Mouse (Mus musculus): ENCODE data around the gene Ube2k. TPM values are rescaled to one million over a fixed set of nuclear protein-coding genes. Genes with fewer than 3 reads are reported as not detected.

Ube2k gene
- total and polyA plus RNA-seq, 2 experiments from 2014 or later = 41.9 to 199 TPM

DNA sequence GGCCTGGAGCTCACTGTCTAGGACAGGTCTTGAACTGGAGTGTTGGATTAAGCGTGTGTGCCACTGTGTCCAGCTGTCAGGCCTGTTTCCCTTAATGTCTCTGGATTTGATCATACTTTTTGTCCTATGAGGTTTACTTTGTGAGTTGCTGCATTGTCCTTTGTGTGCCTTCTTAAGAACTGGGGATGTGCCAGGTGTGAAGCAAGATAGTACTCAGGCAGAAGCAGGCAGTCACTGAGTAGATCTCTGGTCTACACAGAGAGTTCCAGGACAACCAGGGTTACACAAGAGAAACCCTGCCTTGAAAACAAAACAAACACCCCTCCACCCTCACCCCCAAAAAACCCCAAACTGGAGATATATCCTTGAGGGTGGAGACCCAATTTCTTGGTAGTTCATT lies 12.6 kb downstream of the Ube2k start:
- Histone ChIP-seq H3K4me3 (ENCODE audit: low read length) (no peak overlapping the region), H3K4me2 (ENCODE audit: low read depth, low read length) (no peak overlapping the region), H3K36me3 (ENCODE audit: insufficient read depth, low read length) (no peaks in the 10 kb centered on the region), H3K27me3 (ENCODE audit: insufficient read depth, low read length) (no peaks in the 10 kb centered on the region), H3K4me1 (ENCODE audit: insufficient read depth, low read length) (no peaks in the 10 kb centered on the region), H3K9ac (replicated peaks; ENCODE audit: low read length) (no peak overlapping the region), H3K27ac (no peak overlapping the region), H3K9me3 (ENCODE audit: low read length) (no peaks in the 10 kb centered on the region)
- ATAC-seq (no peak), DNase-seq (ENCODE audit: low spot score) (no peak)
- WGBS = 92% methylated on average over 1 of the region's 1 CpGs
- no peak for TF ChIP-seq CTCF (IDR thresholded peaks at IDR 0.05; ENCODE audit: low read depth)

DNA sequence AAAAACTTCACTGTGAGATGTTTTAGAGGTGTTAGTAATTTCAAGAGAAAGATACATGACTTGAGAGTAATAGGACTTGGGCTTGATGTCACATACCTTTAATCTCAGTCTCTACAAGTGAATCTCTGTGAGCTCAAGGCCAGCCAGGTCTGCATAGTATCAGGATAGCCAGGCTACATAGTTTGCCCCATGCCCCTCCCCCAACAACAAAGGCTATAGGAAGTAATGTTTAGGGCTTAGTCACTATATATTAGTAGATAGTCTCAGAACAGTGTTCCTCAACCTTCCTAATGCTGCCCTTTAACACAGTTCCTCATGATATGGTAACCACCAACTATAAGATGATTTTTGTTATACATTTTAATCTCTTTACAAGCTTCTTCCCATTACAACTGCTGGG lies 20.1 kb downstream of the Ube2k start:
- no peaks in the 10 kb centered on the region for H3K9me3 ChIP-seq (ENCODE audit: low read length)
- no peak overlapping the region for H3K9ac ChIP-seq (replicated peaks; ENCODE audit: low read length)
- DNase-seq (ENCODE audit: low spot score) (no peak), ATAC-seq (no peak)
- H3K36me3 ChIP-seq (ENCODE audit: insufficient read depth, low read length) = no peaks in the 10 kb centered on the region
- no peak for TF ChIP-seq CTCF (IDR thresholded peaks at IDR 0.05; ENCODE audit: low read depth)
- H3K4me2 ChIP-seq (ENCODE audit: low read depth, low read length) = no peak overlapping the region
- no peaks in the 10 kb centered on the region for H3K27me3 ChIP-seq (ENCODE audit: insufficient read depth, low read length)
- H3K4me3 ChIP-seq (ENCODE audit: low read length) = no peak overlapping the region
- H3K27ac ChIP-seq = no peak overlapping the region
- no peaks in the 10 kb centered on the region for H3K4me1 ChIP-seq (ENCODE audit: insufficient read depth, low read length)

DNA sequence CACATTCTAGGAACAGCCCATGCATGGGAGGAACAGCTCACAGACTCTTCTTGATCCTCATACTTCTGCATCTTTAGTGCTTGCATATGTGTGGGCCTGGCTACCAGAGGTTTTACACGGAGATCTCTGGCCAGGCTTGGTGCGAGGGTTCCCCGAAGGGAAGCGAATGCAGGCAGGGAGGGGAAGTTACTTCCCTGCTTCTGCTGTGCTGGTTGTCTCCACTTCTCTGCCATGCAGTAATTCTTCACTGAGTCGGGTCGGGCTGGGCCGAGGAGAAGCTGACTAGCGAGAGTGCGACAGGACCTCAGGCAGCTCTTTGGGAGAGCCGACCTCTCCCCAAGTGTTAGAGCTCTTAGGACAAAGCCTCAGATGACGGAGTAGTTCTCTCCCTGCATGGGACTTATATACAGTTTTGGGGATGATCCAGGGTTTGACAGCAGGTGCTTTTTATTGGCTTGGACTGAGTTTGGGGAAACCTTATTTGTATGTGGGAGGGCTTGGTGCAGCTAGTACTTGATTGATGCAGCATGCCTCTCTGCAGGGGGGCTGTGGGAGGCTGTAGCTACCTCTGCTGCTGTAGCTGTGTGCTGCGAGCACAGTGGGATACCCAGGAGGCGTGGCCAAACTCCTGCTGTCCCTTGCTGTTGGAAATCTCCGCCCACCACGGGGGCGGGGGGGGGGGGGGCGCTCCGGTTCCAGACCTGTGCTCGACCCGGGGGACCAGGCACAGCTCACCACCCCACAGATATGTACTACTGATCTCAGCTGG lies 24.3 kb downstream of the Ube2k start:
- H3K36me3 ChIP-seq (ENCODE audit: insufficient read depth, low read length) = no peaks in the 10 kb centered on the region
- H3K27me3 ChIP-seq (ENCODE audit: insufficient read depth, low read length) = no peaks in the 10 kb centered on the region
- 23% methylated on average over 17 of the region's 20 CpGs for WGBS
- no peak overlapping the region for H3K4me2 ChIP-seq (ENCODE audit: low read depth, low read length)
- H3K4me3 ChIP-seq (ENCODE audit: low read length) = no peak overlapping the region
- DNase-seq (ENCODE audit: low spot score) = no peak
- no peak for ATAC-seq
- no peaks in the 10 kb centered on the region for H3K9me3 ChIP-seq (ENCODE audit: low read length)
- no peaks in the 10 kb centered on the region for H3K4me1 ChIP-seq (ENCODE audit: insufficient read depth, low read length)
- no peak overlapping the region for H3K27ac ChIP-seq
- H3K9ac ChIP-seq (replicated peaks; ENCODE audit: low read length) = no peak overlapping the region
- no peak for TF ChIP-seq CTCF (IDR thresholded peaks at IDR 0.05; ENCODE audit: low read depth)

DNA sequence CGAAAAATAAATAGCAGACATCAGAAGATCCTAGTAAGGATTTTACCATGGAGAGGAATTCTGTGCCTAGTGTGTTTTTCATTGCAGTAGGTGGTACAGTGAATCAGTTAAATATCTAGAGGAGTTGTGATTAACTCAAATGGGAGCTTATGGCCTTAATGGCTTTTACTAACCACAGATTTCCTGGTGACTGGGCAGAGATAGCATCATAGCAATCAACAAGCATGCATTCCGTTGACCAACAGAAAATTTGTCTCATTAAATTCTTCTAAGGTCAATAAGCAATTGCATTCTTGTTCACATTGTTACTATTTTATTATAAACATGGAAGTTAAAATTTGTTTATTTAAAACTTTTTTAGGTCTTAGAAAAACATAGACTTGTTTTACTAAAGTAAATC lies 28.5 kb downstream of the Ube2k start:
- no peak for ATAC-seq
- H3K9ac ChIP-seq (replicated peaks; ENCODE audit: low read length) = no peak overlapping the region
- TF ChIP-seq CTCF (IDR thresholded peaks at IDR 0.05; ENCODE audit: low read depth) = no peak
- H3K27me3 ChIP-seq (ENCODE audit: insufficient read depth, low read length) = no peaks in the 10 kb centered on the region
- no peak overlapping the region for H3K4me3 ChIP-seq (ENCODE audit: low read length)
- no peak overlapping the region for H3K27ac ChIP-seq
- H3K36me3 ChIP-seq (ENCODE audit: insufficient read depth, low read length) = 0 out of 2 replicates have a peak, but pooled peaks cover 5% of the 10 kb centered on the region
- 84% methylated on average over 2 of the region's 2 CpGs for WGBS
- no peak for DNase-seq (ENCODE audit: low spot score)
- no peaks in the 10 kb centered on the region for H3K9me3 ChIP-seq (ENCODE audit: low read length)
- no peaks in the 10 kb centered on the region for H3K4me1 ChIP-seq (ENCODE audit: insufficient read depth, low read length)
- H3K4me2 ChIP-seq (ENCODE audit: low read depth, low read length) = no peak overlapping the region

DNA sequence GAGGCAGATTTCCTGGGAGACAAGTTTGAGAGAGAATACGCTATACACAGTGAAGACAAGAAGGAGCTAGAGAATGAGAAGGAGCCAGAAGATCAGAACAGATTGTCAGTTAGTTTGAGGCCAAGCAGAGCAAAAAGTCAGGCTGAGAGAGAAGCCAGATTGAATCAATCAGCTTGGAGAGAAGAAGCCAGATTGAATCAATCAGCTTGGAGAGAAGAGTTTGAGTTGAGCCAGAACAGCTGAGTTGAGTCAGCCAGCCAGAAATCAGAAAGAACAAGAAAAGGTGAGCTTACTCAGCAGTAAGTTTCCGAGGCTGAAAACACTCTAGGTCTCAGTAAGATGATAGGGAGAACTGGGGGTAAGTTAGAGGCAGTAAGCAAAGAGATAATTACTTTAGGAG lies 37.8 kb downstream of the Ube2k start:
- H3K36me3 ChIP-seq (ENCODE audit: insufficient read depth, low read length) = 0 out of 2 replicates have a peak, but pooled peaks cover under 1% of the 10 kb centered on the region
- H3K4me1 ChIP-seq (ENCODE audit: insufficient read depth, low read length) = no peaks in the 10 kb centered on the region
- H3K27ac ChIP-seq = no peak overlapping the region
- DNase-seq (ENCODE audit: low spot score) = no peak
- WGBS = 86% methylated on average over 2 of the region's 2 CpGs
- no peak overlapping the region for H3K9ac ChIP-seq (replicated peaks; ENCODE audit: low read length)
- H3K4me2 ChIP-seq (ENCODE audit: low read depth, low read length) = no peak overlapping the region
- no peaks in the 10 kb centered on the region for H3K9me3 ChIP-seq (ENCODE audit: low read length)
- no peak for ATAC-seq
- H3K27me3 ChIP-seq (ENCODE audit: insufficient read depth, low read length) = no peaks in the 10 kb centered on the region
- TF ChIP-seq CTCF (IDR thresholded peaks at IDR 0.05; ENCODE audit: low read depth) = no peak
- H3K4me3 ChIP-seq (ENCODE audit: low read length) = no peak overlapping the region

DNA sequence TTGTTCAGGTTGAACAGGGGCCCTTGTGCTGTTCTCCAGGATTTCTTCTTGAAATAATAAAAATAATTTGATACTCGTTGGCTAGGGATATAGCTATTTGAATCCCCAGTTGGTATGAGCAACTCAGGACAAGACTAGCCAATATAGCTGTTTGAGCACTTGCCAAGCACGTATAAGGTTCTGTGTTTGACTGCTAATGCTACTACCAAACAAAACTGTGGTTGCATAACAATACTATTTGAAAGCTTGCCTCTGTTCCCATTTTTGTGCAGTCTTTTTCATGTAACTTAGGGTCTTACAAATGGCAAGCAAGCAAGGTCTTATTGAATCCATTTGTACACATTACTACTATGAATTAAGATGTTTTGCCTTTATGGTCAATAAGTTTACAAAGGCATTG lies 38.9 kb downstream of the Ube2k start:
- no peak for DNase-seq (ENCODE audit: low spot score)
- 70% methylated on average over 2 of the region's 2 CpGs for WGBS
- Histone ChIP-seq H3K9me3 (ENCODE audit: low read length) (no peaks in the 10 kb centered on the region), H3K27ac (no peak overlapping the region), H3K9ac (replicated peaks; ENCODE audit: low read length) (no peak overlapping the region), H3K4me3 (ENCODE audit: low read length) (no peak overlapping the region), H3K4me1 (ENCODE audit: insufficient read depth, low read length) (no peaks in the 10 kb centered on the region), H3K36me3 (ENCODE audit: insufficient read depth, low read length) (no peaks in the 10 kb centered on the region), H3K4me2 (ENCODE audit: low read depth, low read length) (no peak overlapping the region), H3K27me3 (ENCODE audit: insufficient read depth, low read length) (no peaks in the 10 kb centered on the region)
- ATAC-seq = no peak
- no peak for TF ChIP-seq CTCF (IDR thresholded peaks at IDR 0.05; ENCODE audit: low read depth)

DNA sequence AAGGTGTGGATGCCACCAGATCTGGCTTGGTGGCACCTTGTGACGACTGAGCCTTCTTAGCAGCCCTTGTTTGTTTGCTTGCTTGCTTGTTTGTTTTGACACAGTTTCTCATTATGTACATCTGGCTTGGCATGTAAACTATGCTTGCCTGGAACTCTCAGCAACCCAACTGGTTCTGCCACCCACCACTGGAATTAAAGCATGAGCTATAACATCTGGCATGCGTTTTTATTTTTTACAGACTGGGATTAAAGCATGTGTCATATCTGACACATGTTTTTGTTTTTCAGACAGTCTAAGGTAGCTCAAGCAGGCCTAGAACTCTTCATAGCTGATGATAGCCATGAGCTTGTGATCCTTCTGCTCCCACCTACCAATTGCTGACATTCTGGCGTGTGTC lies 41.5 kb downstream of the Ube2k start:
- no peak overlapping the region for H3K4me3 ChIP-seq (ENCODE audit: low read length)
- no peak overlapping the region for H3K9ac ChIP-seq (replicated peaks; ENCODE audit: low read length)
- no peak overlapping the region for H3K4me2 ChIP-seq (ENCODE audit: low read depth, low read length)
- H3K36me3 ChIP-seq (ENCODE audit: insufficient read depth, low read length) = no peaks in the 10 kb centered on the region
- H3K9me3 ChIP-seq (ENCODE audit: low read length) = no peaks in the 10 kb centered on the region
- no peak for TF ChIP-seq CTCF (IDR thresholded peaks at IDR 0.05; ENCODE audit: low read depth)
- no peak overlapping the region for H3K27ac ChIP-seq
- WGBS = 84% methylated on average over 3 of the region's 3 CpGs
- ATAC-seq = no peak
- H3K27me3 ChIP-seq (ENCODE audit: insufficient read depth, low read length) = no peaks in the 10 kb centered on the region
- no peak for DNase-seq (ENCODE audit: low spot score)
- no peaks in the 10 kb centered on the region for H3K4me1 ChIP-seq (ENCODE audit: insufficient read depth, low read length)

All from hindbrain, postnatal 0 days (tissue).